Mouse (Mus musculus): ENCODE measurements around the gene Rbm47. TPM values are rescaled to one million over a fixed set of nuclear protein-coding genes. Genes with fewer than 3 reads are reported as not detected.

The Rbm47 gene
- polyA plus RNA-seq, 1 experiment from 2014 or later, result 2.0 TPM

- Histone ChIP-seq H3K36me3 (ENCODE audit: control insufficient read depth, insufficient read depth) (no peaks in the 10 kb centered on the region), H3K27me3 (replicated peaks; ENCODE audit: control insufficient read depth, insufficient read depth, low read length) (no peaks in the 10 kb centered on the region), H3K27ac (ENCODE audit: low read length) (no peak overlapping the region), H3K9me3 (ENCODE audit: control insufficient read depth, low read length) (no peaks in the 10 kb centered on the region), H3K4me3 (replicated peaks; ENCODE audit: low read length) (no peak overlapping the region), H3K4me1 (replicated peaks; ENCODE audit: control insufficient read depth, insufficient read depth, low read length) (peaks cover 10% of the 10 kb centered on the region), H3K9ac (replicated peaks; ENCODE audit: low read depth, low read length) (no peak overlapping the region), H3K4me2 (ENCODE audit: low read length) (no peak overlapping the region)
- ATAC-seq, result no peak
- WGBS, result 51% methylated on average over 6 of the region's 6 CpGs
These were observed 135.9 kb downstream of the Rbm47 start for GRCm38 (mm10) chr5:66037066-66037465.

GRCm38 (mm10) chr5:66036440-66037054 is 136.4 kb downstream of the Rbm47 start:
- no peaks in the 10 kb centered on the region for H3K27me3 ChIP-seq (replicated peaks; ENCODE audit: control insufficient read depth, insufficient read depth, low read length)
- no peak overlapping the region for H3K9ac ChIP-seq (replicated peaks; ENCODE audit: low read depth, low read length)
- 23% methylated on average over 7 of the region's 7 CpGs for WGBS
- H3K9me3 ChIP-seq (ENCODE audit: control insufficient read depth, low read length), result no peaks in the 10 kb centered on the region
- peak; percentile 47 for ATAC-seq
- H3K27ac ChIP-seq (ENCODE audit: low read length), result no peak overlapping the region
- no peak overlapping the region for H3K4me3 ChIP-seq (replicated peaks; ENCODE audit: low read length)
- H3K4me1 ChIP-seq (replicated peaks; ENCODE audit: control insufficient read depth, insufficient read depth, low read length), result peaks cover 10% of the 10 kb centered on the region
- H3K4me2 ChIP-seq (ENCODE audit: low read length), result no peak overlapping the region
- no peaks in the 10 kb centered on the region for H3K36me3 ChIP-seq (ENCODE audit: control insufficient read depth, insufficient read depth)

GRCm38 (mm10) chr5:66034375-66035195 is 138.3 kb downstream of the Rbm47 start:
- no peak for ATAC-seq
- H3K36me3 ChIP-seq (ENCODE audit: control insufficient read depth, insufficient read depth), result no peaks in the 10 kb centered on the region

GRCm38 (mm10) chr5:66032826-66033225 is 140.1 kb downstream of the Rbm47 start:
- WGBS, result 100% methylated on average over 1 of the region's 1 CpGs
- Histone ChIP-seq H3K36me3 (ENCODE audit: control insufficient read depth, insufficient read depth) (no peaks in the 10 kb centered on the region), H3K4me3 (replicated peaks; ENCODE audit: low read length) (no peak overlapping the region), H3K9ac (replicated peaks; ENCODE audit: low read depth, low read length) (no peak overlapping the region), H3K9me3 (ENCODE audit: control insufficient read depth, low read length) (no peaks in the 10 kb centered on the region), H3K27ac (ENCODE audit: low read length) (no peak overlapping the region), H3K27me3 (replicated peaks; ENCODE audit: control insufficient read depth, insufficient read depth, low read length) (no peaks in the 10 kb centered on the region), H3K4me1 (replicated peaks; ENCODE audit: control insufficient read depth, insufficient read depth, low read length) (peaks cover 10% of the 10 kb centered on the region), H3K4me2 (ENCODE audit: low read length) (no peak overlapping the region)
- ATAC-seq, result no peak

More at GRCm38 (mm10) chr5:66034375-66035195, 138.3 kb downstream of the Rbm47 start:
- Histone ChIP-seq H3K27ac (ENCODE audit: low read length) (no peak overlapping the region), H3K9ac (replicated peaks; ENCODE audit: low read depth, low read length) (no peak overlapping the region), H3K27me3 (replicated peaks; ENCODE audit: control insufficient read depth, insufficient read depth, low read length) (no peaks in the 10 kb centered on the region), H3K4me2 (ENCODE audit: low read length) (no peak overlapping the region), H3K4me3 (replicated peaks; ENCODE audit: low read length) (no peak overlapping the region), H3K9me3 (ENCODE audit: control insufficient read depth, low read length) (no peaks in the 10 kb centered on the region), H3K4me1 (replicated peaks; ENCODE audit: control insufficient read depth, insufficient read depth, low read length) (peaks cover 10% of the 10 kb centered on the region)
- 58% methylated on average over 14 of the region's 14 CpGs for WGBS

GRCm38 (mm10) chr5:66031699-66032098 is 141.2 kb downstream of the Rbm47 start:
- no peak for ATAC-seq
- 84% methylated on average over 5 of the region's 5 CpGs for WGBS
- H3K4me2 ChIP-seq (ENCODE audit: low read length), result no peak overlapping the region
- no peak overlapping the region for H3K9ac ChIP-seq (replicated peaks; ENCODE audit: low read depth, low read length)
- no peak overlapping the region for H3K4me3 ChIP-seq (replicated peaks; ENCODE audit: low read length)
- peaks cover 5% of the 10 kb centered on the region for H3K4me1 ChIP-seq (replicated peaks; ENCODE audit: control insufficient read depth, insufficient read depth, low read length)
- H3K27me3 ChIP-seq (replicated peaks; ENCODE audit: control insufficient read depth, insufficient read depth, low read length), result no peaks in the 10 kb centered on the region
- no peaks in the 10 kb centered on the region for H3K9me3 ChIP-seq (ENCODE audit: control insufficient read depth, low read length)
- H3K36me3 ChIP-seq (ENCODE audit: control insufficient read depth, insufficient read depth), result no peaks in the 10 kb centered on the region
- no peak overlapping the region for H3K27ac ChIP-seq (ENCODE audit: low read length)

- WGBS, result 95% methylated on average over 5 of the region's 5 CpGs
- Histone ChIP-seq H3K9me3 (ENCODE audit: control insufficient read depth, low read length) (no peaks in the 10 kb centered on the region), H3K4me2 (ENCODE audit: low read length) (no peak overlapping the region), H3K9ac (replicated peaks; ENCODE audit: low read depth, low read length) (no peak overlapping the region), H3K27me3 (replicated peaks; ENCODE audit: control insufficient read depth, insufficient read depth, low read length) (no peaks in the 10 kb centered on the region), H3K4me3 (replicated peaks; ENCODE audit: low read length) (no peak overlapping the region), H3K4me1 (replicated peaks; ENCODE audit: control insufficient read depth, insufficient read depth, low read length) (no peaks in the 10 kb centered on the region), H3K27ac (ENCODE audit: low read length) (no peak overlapping the region), H3K36me3 (ENCODE audit: control insufficient read depth, insufficient read depth) (no peaks in the 10 kb centered on the region)
- ATAC-seq, result no peak
These were observed 144.7 kb downstream of the Rbm47 start for GRCm38 (mm10) chr5:66028232-66028631.

- Histone ChIP-seq H3K9me3 (ENCODE audit: control insufficient read depth, low read length) (no peaks in the 10 kb centered on the region), H3K4me1 (replicated peaks; ENCODE audit: control insufficient read depth, insufficient read depth, low read length) (no peaks in the 10 kb centered on the region), H3K4me2 (ENCODE audit: low read length) (no peak overlapping the region), H3K27ac (ENCODE audit: low read length) (no peak overlapping the region), H3K27me3 (replicated peaks; ENCODE audit: control insufficient read depth, insufficient read depth, low read length) (no peaks in the 10 kb centered on the region), H3K36me3 (ENCODE audit: control insufficient read depth, insufficient read depth) (no peaks in the 10 kb centered on the region), H3K9ac (replicated peaks; ENCODE audit: low read depth, low read length) (no peak overlapping the region), H3K4me3 (replicated peaks; ENCODE audit: low read length) (no peak overlapping the region)
- no peak for ATAC-seq
- 97% methylated on average over 8 of the region's 8 CpGs for WGBS
These were observed 145.7 kb downstream of the Rbm47 start for GRCm38 (mm10) chr5:66027206-66027605.

- Histone ChIP-seq H3K9ac (replicated peaks; ENCODE audit: low read depth, low read length) (no peak overlapping the region), H3K27ac (ENCODE audit: low read length) (no peak overlapping the region), H3K4me2 (ENCODE audit: low read length) (no peak overlapping the region), H3K36me3 (ENCODE audit: control insufficient read depth, insufficient read depth) (no peaks in the 10 kb centered on the region), H3K9me3 (ENCODE audit: control insufficient read depth, low read length) (no peaks in the 10 kb centered on the region), H3K4me3 (replicated peaks; ENCODE audit: low read length) (no peak overlapping the region), H3K4me1 (replicated peaks; ENCODE audit: control insufficient read depth, insufficient read depth, low read length) (no peaks in the 10 kb centered on the region), H3K27me3 (replicated peaks; ENCODE audit: control insufficient read depth, insufficient read depth, low read length) (no peaks in the 10 kb centered on the region)
- ATAC-seq, result no peak
- WGBS, result 97% methylated on average over 31 of the region's 31 CpGs
These were observed 146.1 kb downstream of the Rbm47 start for GRCm38 (mm10) chr5:66026796-66027195.

GRCm38 (mm10) chr5:66015449-66015961 is 157.4 kb downstream of the Rbm47 start:
- H3K9me3 ChIP-seq (ENCODE audit: control insufficient read depth, low read length), result no peaks in the 10 kb centered on the region
- no peaks in the 10 kb centered on the region for H3K4me1 ChIP-seq (replicated peaks; ENCODE audit: control insufficient read depth, insufficient read depth, low read length)
- 92% methylated on average over 2 of the region's 2 CpGs for WGBS
- H3K9ac ChIP-seq (replicated peaks; ENCODE audit: low read depth, low read length), result no peak overlapping the region
- no peaks in the 10 kb centered on the region for H3K36me3 ChIP-seq (ENCODE audit: control insufficient read depth, insufficient read depth)
- no peak overlapping the region for H3K4me2 ChIP-seq (ENCODE audit: low read length)
- H3K27ac ChIP-seq (ENCODE audit: low read length), result no peak overlapping the region
- ATAC-seq, result no peak
- no peaks in the 10 kb centered on the region for H3K27me3 ChIP-seq (replicated peaks; ENCODE audit: control insufficient read depth, insufficient read depth, low read length)
- H3K4me3 ChIP-seq (replicated peaks; ENCODE audit: low read length), result no peak overlapping the region

Measured in forebrain, embryonic 16.5 days (tissue).